Mouse (Mus musculus) limb, embryonic 12.5 days (tissue): ENCODE measurements around the gene Bbs9. TPM values are rescaled to one million over a fixed set of nuclear protein-coding genes. Genes with fewer than 3 reads are reported as not detected.
A peak's percentile ranks its signal among the peaks of the same experiment; 100 is the strongest.

ENCODE experiments used
- ATAC-seq: fragments of 200-750 bp; cut with Nextera tagmentation; 2 replicates; pipeline ENCODE4 v1.8.0; 2017; ENCODE audit warnings: low read depth, moderate TSS enrichment; ENCODE audit not compliant: insufficient number of reproducible peaks, insufficient read depth, low FRiP score, low TSS enrichment
- H3K27ac ChIP-seq: fragments of 300-500 bp; sonication (generic); 2 replicates; pipeline ENCODE4 v1.5.1; 2016; ENCODE audit warnings: mild to moderate bottlenecking, moderate library complexity
- H3K27me3 ChIP-seq: fragments of 300-500 bp; sonication (generic); 2 replicates; pipeline ENCODE4 v1.6.1; 2016; ENCODE audit warnings: mild to moderate bottlenecking, moderate library complexity
- H3K36me3 ChIP-seq: fragments of 300-500 bp; sonication (generic); 2 replicates; pipeline ENCODE4 v1.6.1; 2016; ENCODE audit warnings: mild to moderate bottlenecking, moderate library complexity
- H3K4me1 ChIP-seq: fragments of 300-500 bp; sonication (generic); replicated peaks from 2 replicates; pipeline ENCODE4 v1.6.1; 2016
- H3K4me2 ChIP-seq: fragments of 300-500 bp; sonication (generic); 2 replicates; pipeline ENCODE4 v1.6.1; 2016; ENCODE audit warnings: mild to moderate bottlenecking, moderate library complexity
- H3K4me3 ChIP-seq: fragments of 300-500 bp; sonication (generic); replicated peaks from 2 replicates; pipeline ENCODE4 v1.5.1; 2016; ENCODE audit warnings: mild to moderate bottlenecking
- H3K9ac ChIP-seq: fragments of 300-500 bp; sonication (generic); replicated peaks from 2 replicates; pipeline ENCODE4 v1.6.1; 2016; ENCODE audit warnings: mild to moderate bottlenecking, moderate library complexity
- H3K9me3 ChIP-seq: fragments of 300-500 bp; sonication (generic); 2 replicates; pipeline ENCODE4 v1.6.1; 2016; ENCODE audit warnings: mild to moderate bottlenecking, moderate library complexity
- WGBS: fragments of 180-500 bp; shearing (Covaris S2); methylation state at CpG from one replicate; pipeline ENCODE4 v1.1.7; 2016; 5-methylcytosine and 5-hydroxymethylcytosine counted together
- polyA plus RNA-seq: library from polyadenylated mRNA; unstranded; fragments of >200 nt; fragmentation: Nextera tagmentation; extraction: Ambion mirVana; gene quantifications from 2 replicates; pipeline ENCODE4 v1.2.1, GENCODE M21; 2016

Gene Bbs9
- polyA plus RNA-seq, 1 experiment from 2014 or later: 18.1 TPM

DNA sequence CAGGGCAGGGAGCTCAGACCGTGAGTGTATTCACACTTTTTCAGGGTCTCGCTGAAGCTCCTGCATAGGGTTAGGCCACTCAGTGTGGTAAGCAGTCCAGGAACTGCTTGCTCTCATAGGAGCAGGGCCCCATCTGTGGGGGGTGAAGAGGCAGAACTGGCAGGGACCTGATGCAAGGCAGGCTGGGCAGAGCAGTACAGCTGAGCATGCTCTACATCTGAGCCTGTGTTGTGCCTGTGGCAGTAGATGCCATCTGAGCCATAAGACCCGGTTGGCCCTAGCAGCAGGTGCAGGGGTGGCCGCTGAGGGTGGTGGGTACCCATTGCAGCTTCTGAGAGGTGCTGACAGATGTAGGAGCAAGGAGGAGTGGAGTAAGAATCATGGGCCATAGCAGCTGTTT is 202.5 kb downstream of the Bbs9 start:
- H3K27me3 ChIP-seq: no peaks in the 10 kb centered on the region
- no peaks in the 10 kb centered on the region for H3K9me3 ChIP-seq
- no peaks in the 10 kb centered on the region for H3K36me3 ChIP-seq
- H3K4me2 ChIP-seq: no peak overlapping the region
- no peak for ATAC-seq
- no peak overlapping the region for H3K9ac ChIP-seq
- H3K27ac ChIP-seq: no peak overlapping the region
- WGBS: 72% methylated on average over 4 of the region's 4 CpGs
- no peaks in the 10 kb centered on the region for H3K4me1 ChIP-seq
- no peak overlapping the region for H3K4me3 ChIP-seq

DNA sequence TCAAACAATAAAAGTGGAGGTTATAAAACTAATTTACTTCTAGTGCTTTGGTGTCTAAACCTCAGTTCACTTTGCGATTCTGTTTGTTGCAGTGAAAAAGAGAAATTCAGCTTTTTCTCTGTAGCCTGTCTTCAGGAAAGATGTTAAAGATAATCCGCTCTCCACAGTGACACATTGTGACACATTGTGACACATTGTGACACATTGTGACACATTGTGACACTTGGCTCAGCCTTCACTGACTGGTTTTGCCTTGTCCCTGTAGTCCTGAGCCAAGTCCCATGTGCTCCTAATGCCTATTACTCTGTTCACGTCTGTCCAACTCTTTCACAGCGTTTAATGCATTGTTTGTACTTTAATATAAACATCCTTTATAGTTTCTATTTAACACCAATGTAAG is 203.0 kb downstream of the Bbs9 start:
- no peaks in the 10 kb centered on the region for H3K27me3 ChIP-seq
- no peak overlapping the region for H3K4me3 ChIP-seq
- no peak overlapping the region for H3K4me2 ChIP-seq
- H3K27ac ChIP-seq: no peak overlapping the region
- H3K9ac ChIP-seq: no peak overlapping the region
- no peaks in the 10 kb centered on the region for H3K9me3 ChIP-seq
- H3K4me1 ChIP-seq: no peaks in the 10 kb centered on the region
- no peaks in the 10 kb centered on the region for H3K36me3 ChIP-seq
- ATAC-seq: no peak
- WGBS: 88% methylated on average over 4 of the region's 4 CpGs

DNA sequence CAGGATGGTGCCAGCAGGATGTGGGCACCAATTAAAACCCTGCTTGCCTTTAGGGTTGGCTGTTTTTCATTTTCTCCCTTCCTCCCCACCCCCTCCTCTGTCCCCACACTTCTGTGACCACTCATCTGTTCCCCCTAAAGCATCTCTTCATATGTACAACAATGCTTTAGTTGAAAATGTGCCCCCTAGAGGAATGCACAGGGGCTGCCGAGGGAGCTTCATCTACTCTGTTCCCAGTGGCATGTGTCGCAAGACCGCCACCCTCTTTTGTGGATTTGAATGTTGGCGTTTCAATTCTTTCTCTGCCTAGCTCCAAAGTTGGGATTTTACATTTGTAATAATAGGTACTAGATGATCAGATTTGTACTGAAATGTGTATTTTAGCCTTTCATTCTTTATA is 204.0 kb downstream of the Bbs9 start:
- ATAC-seq: no peak
- Histone ChIP-seq H3K4me2 (no peak overlapping the region), H3K9me3 (no peaks in the 10 kb centered on the region), H3K4me1 (no peaks in the 10 kb centered on the region), H3K27ac (no peak overlapping the region), H3K4me3 (no peak overlapping the region), H3K27me3 (no peaks in the 10 kb centered on the region), H3K36me3 (no peaks in the 10 kb centered on the region), H3K9ac (no peak overlapping the region)
- 93% methylated on average over 4 of the region's 4 CpGs for WGBS

DNA sequence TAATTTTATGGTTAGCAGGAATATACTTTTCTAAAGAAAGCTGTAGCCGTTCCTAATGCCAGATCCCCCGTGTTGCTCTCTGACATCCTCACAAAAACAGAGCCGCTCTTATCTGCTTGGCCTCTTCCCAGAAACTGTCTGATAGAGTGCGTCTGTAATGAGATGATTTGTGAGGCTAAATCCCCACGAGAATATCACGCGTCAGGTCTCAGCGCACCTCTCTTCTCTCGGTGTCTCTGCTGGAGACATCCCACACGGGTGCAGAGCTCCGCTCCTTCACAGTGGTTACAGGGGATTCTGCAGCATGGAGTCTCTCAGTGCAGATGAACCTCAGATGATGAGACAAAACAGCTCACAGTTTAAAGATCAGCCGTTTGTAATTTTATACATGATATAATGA is 204.5 kb downstream of the Bbs9 start:
- Histone ChIP-seq H3K9ac (no peak overlapping the region), H3K4me2 (no peak overlapping the region), H3K9me3 (no peaks in the 10 kb centered on the region), H3K27ac (no peak overlapping the region), H3K4me1 (no peaks in the 10 kb centered on the region), H3K4me3 (no peak overlapping the region), H3K27me3 (no peaks in the 10 kb centered on the region), H3K36me3 (no peaks in the 10 kb centered on the region)
- no peak for ATAC-seq
- 85% methylated on average over 12 of the region's 12 CpGs for WGBS

DNA sequence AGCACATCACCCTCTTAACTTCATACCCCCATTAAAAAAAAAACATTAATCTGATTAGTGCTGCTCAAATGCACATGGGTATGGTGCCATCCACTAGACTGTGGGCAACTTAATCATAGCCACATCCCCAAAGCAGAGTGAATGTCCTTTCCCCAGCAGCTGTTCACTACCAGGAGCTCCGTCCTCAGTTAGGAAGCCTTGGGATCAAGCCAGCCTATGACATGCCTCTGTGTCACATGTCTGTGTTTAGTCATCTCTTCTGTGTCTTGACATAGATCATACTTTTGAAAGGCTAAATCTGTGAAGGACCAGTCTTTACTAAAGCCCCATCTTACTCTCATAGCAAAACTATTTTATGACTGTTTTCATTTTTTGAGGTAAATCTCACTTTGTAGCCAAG is 205.0 kb downstream of the Bbs9 start:
- Histone ChIP-seq H3K9me3 (no peaks in the 10 kb centered on the region), H3K27me3 (no peaks in the 10 kb centered on the region), H3K36me3 (no peaks in the 10 kb centered on the region), H3K4me3 (no peak overlapping the region), H3K4me2 (no peak overlapping the region), H3K4me1 (no peaks in the 10 kb centered on the region), H3K27ac (no peak overlapping the region), H3K9ac (no peak overlapping the region)
- 73% methylated on average over 1 of the region's 1 CpGs for WGBS
- no peak for ATAC-seq

DNA sequence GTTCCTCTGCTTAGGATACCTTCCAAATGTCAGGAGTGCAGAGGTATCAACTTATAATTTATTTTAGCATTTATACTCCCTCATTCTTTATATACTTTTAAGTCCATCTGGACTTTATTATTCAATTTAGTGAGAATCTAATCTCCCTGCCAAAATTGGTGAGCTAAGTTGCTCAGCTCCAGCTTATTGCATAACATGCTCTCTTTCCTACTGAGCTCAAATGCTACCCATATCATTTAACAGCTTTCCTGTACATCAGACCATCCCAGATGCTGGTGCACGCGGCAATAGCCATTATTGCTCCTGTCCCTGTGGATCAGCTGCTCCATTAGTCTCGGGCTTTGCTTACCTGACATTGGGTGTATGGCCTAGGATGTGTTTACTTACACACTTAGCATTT is 208.3 kb downstream of the Bbs9 start:
- Histone ChIP-seq H3K9me3 (no peaks in the 10 kb centered on the region), H3K36me3 (no peaks in the 10 kb centered on the region), H3K27ac (no peak overlapping the region), H3K9ac (no peak overlapping the region), H3K4me2 (no peak overlapping the region), H3K4me1 (no peaks in the 10 kb centered on the region), H3K27me3 (no peaks in the 10 kb centered on the region; the same call in 1 of the 2 replicates), H3K4me3 (no peak overlapping the region)
- WGBS: 30% methylated on average over 3 of the region's 3 CpGs
- no peak for ATAC-seq

DNA sequence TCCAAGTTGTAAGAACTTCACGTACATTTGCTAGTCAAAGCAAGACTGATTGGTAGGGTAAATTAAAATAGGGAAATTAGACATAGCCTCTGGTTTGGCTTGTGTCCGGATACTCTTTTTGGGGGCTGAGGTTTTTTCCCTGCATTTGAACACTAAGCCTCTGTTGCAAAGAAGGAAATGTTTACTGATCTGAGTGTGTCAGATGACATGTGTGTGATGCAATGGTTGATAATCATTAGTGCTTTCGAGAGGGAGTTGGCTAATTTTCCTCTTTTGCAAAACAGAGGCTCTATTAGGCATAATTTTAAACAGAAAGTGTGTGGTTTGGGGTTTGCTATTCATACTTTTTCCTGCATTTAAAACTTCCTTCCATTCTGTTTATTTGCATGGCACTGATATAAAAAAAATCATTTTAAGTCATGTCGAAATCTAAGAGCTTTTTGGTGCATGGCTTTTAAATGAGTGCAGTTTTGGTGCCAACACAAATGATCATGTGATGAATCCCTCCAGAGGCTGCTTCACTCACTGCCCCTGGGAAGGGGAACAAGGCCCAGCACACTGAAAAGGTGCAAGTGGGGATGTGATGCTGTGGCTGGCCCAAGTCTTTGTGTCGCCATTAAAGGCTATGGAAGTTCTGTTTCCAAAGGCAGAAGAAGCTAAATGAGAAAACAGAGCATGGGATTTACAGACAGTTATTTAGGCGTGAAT is 211.4 kb downstream of the Bbs9 start:
- H3K4me3 ChIP-seq: no peak overlapping the region
- no peak overlapping the region for H3K9ac ChIP-seq
- H3K9me3 ChIP-seq: no peaks in the 10 kb centered on the region
- H3K36me3 ChIP-seq: no peaks in the 10 kb centered on the region
- WGBS: 86% methylated on average over 6 of the region's 6 CpGs
- ATAC-seq: no peak
- H3K4me2 ChIP-seq: no peak overlapping the region
- H3K4me1 ChIP-seq: no peaks in the 10 kb centered on the region
- H3K27me3 ChIP-seq: no peaks in the 10 kb centered on the region; the same call in 1 of the 2 replicates
- H3K27ac ChIP-seq: no peak overlapping the region

DNA sequence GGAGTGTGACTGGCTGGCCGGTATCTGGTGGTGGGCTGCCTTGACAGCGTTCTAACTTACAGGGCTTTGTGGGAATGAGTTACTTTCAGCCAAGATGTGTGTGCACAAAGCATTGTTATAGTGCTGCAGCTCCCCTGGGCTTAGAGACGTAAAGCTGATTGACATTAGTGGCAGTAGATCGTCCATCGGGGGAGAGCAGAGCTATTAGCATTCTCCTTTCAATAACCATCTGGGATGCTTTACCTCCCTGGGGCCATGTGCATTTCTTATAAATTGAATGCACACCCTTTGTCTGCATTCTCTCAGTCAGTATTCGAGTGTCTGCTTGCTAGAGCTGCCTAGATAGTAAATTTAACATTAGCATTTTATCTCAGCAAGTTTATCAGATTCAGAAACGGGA is 214.7 kb downstream of the Bbs9 start:
- no peak overlapping the region for H3K4me3 ChIP-seq
- no peak overlapping the region for H3K4me2 ChIP-seq
- WGBS: 42% methylated on average over 7 of the region's 7 CpGs
- no peaks in the 10 kb centered on the region for H3K9me3 ChIP-seq
- no peak overlapping the region for H3K9ac ChIP-seq
- no peaks in the 10 kb centered on the region; the same call in 1 of the 2 replicates for H3K27me3 ChIP-seq
- no peaks in the 10 kb centered on the region for H3K4me1 ChIP-seq
- H3K27ac ChIP-seq: no peak overlapping the region
- H3K36me3 ChIP-seq: no peaks in the 10 kb centered on the region
- ATAC-seq: no peak

DNA sequence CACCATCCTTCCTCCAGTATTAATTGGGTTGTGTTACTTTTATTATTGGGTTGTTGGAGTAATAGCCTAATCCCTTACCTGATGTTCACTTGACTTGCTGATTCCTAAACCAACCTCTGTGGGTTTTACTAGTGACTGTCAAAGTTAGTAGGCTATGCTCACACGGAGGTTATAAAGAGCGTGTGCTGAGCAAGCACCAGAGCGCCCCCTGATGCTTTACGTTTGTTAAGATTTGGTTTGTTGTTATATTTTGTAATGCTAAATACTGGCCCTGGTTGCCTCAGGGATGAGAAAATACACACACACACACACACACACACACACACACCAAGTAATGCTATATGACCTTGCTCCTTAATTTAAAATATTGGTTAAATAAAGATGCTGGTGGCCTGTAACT is 219.9 kb downstream of the Bbs9 start:
- H3K9me3 ChIP-seq: peaks cover 4% of the 10 kb centered on the region; the same call in 1 of the 2 replicates
- H3K27me3 ChIP-seq: no peaks in the 10 kb centered on the region
- ATAC-seq: no peak
- H3K4me3 ChIP-seq: no peak overlapping the region
- H3K4me2 ChIP-seq: no peak overlapping the region
- H3K36me3 ChIP-seq: no peaks in the 10 kb centered on the region
- 83% methylated on average over 4 of the region's 4 CpGs for WGBS
- no peak overlapping the region for H3K9ac ChIP-seq
- H3K27ac ChIP-seq: no peak overlapping the region
- H3K4me1 ChIP-seq: peaks cover 14% of the 10 kb centered on the region

DNA sequence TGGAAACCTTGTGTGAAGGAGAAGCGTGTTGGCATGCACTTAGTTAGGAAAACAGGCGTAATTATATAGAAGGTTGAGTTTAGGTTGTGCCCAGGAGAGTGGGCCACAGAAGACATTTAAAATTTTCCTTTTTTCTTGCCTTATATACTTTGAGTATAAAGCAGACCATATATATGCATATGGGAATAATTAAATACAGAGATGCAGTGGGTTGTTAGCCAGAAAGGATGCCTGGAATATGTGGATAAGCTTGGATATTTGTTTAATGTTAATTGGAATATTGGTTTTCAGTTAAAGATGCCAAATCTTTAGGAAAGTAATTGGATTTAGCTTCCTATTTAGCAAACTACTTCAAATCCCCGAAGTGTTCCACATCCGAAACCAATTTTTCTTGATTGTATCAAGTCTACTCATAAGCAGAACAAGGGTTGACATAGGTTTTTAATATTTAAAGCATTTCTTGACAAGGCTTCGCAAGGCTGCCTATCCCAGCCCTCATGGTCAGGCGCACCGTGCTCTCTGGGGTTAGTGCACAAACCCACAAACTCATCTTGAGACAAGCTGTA is 221.4 kb downstream of the Bbs9 start:
- H3K4me2 ChIP-seq: no peak overlapping the region
- peaks cover 14% of the 10 kb centered on the region for H3K4me1 ChIP-seq
- H3K9me3 ChIP-seq: peaks cover 5% of the 10 kb centered on the region; the same call in 1 of the 2 replicates
- no peak overlapping the region for H3K27ac ChIP-seq
- 66% methylated on average over 7 of the region's 7 CpGs for WGBS
- H3K36me3 ChIP-seq: no peaks in the 10 kb centered on the region
- H3K4me3 ChIP-seq: no peak overlapping the region
- no peaks in the 10 kb centered on the region for H3K27me3 ChIP-seq
- no peak for ATAC-seq
- no peak overlapping the region for H3K9ac ChIP-seq

DNA sequence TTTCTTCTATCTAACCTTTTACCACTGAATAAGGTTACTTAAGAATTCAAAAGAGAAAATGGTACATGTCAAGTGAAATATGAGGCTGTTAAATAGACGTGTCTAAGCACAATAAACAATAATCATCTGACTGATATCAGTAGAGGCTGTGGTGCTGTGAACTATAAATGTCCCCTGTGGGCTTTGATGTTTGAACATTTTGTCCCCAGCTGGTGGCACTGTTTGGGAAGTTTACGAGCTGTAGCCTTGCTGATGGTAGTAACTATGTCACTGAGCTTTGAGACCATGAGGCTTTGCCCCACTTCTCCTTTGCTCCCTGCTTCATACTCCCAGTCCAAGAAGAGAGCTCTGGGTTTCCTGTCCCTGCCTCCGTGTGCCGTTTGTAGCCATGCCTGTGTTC is 222.3 kb downstream of the Bbs9 start:
- H3K4me1 ChIP-seq: peaks cover 14% of the 10 kb centered on the region
- 25% methylated on average over 4 of the region's 4 CpGs for WGBS
- H3K9me3 ChIP-seq: peaks cover 5% of the 10 kb centered on the region; the same call in 1 of the 2 replicates
- no peak overlapping the region for H3K4me3 ChIP-seq
- H3K27ac ChIP-seq: peak overlapping the region; percentile 45; the same call in 1 of the 2 replicates
- no peak overlapping the region for H3K9ac ChIP-seq
- H3K4me2 ChIP-seq: no peak overlapping the region
- ATAC-seq: no peak
- no peaks in the 10 kb centered on the region for H3K27me3 ChIP-seq
- no peaks in the 10 kb centered on the region for H3K36me3 ChIP-seq

DNA sequence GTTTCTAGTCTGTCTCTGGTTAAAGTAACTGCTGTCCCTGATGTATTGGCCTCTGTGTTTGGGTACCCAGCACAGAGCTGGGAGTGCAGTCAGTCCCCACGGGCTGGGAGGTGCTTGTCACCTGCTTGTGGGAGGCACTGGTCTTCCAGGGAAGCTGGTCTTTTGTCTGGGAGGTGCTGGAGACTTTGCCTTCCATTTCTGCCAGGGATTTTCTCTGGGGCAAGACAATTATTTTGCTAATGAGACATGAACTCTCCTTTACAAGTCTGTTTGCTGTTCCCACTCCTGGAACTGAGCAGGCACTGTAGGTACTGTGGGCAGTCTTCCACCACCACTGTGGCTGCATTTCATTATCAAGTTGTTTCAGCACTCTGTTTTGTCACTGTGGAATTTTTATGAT is 223.0 kb downstream of the Bbs9 start:
- H3K9ac ChIP-seq: no peak overlapping the region
- no peaks in the 10 kb centered on the region for H3K36me3 ChIP-seq
- no peaks in the 10 kb centered on the region for H3K27me3 ChIP-seq
- WGBS: 7% methylated on average over 1 of the region's 1 CpGs
- no peak overlapping the region for H3K4me2 ChIP-seq
- peaks cover 7% of the 10 kb centered on the region; the same call in 1 of the 2 replicates for H3K9me3 ChIP-seq
- 0 out of 2 replicates have a peak overlapping the region, but pooled peaks have one; percentile 45 for H3K27ac ChIP-seq
- ATAC-seq: no peak
- no peak overlapping the region for H3K4me3 ChIP-seq
- H3K4me1 ChIP-seq: peaks cover 14% of the 10 kb centered on the region
